Mouse (Mus musculus): ENCODE measurements around the gene Tnks1bp1.

GRCm38 (mm10) chr2:85093376-85093775 is 45.6 kb downstream of the Tnks1bp1 start:
- no peak for TF ChIP-seq POLR2A (IDR thresholded peaks at IDR 0.05; ENCODE audit: borderline replicate concordance, control insufficient read depth, low read depth, low read length)
- TF ChIP-seq CTCF (IDR thresholded peaks at IDR 0.05; ENCODE audit: control insufficient read depth, insufficient read depth, low read length), result no peak
